Mouse (Mus musculus): ENCODE results near the gene Gm49369. TPM values are rescaled to one million over a fixed set of nuclear protein-coding genes. Genes with fewer than 3 reads are reported as not detected.

The Gm49369 gene
- polyA plus RNA-seq, 1 experiment from 2014 or later: 1.2 TPM

DNA sequence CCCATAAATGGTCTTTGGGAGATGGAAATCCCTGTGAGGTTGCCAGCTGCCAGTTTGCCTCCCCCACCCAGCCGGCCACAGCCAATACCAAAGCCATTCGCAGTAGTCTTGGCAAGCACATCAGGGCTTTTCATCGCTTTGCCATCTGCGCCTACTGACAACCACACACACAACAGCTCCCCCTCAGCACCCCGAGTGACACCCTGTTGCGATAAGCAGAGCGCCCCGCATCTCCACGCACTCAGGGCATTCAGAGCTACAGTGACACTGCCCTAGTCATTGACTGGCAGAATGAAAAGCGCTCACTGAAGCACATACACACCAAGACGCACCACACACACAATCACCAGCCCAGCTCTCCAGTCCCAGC is 11.1 kb downstream of the Gm49369 start:
- no peaks in the 10 kb centered on the region for H3K9me3 ChIP-seq (replicated peaks)
- H3K36me3 ChIP-seq: peaks cover 7% of the 10 kb centered on the region
- peaks cover 39% of the 10 kb centered on the region for H3K4me1 ChIP-seq (replicated peaks)
- ATAC-seq (replicated peaks; ENCODE audit: insufficient number of reproducible peaks, insufficient read depth, low FRiP score, low read depth): no peak
- H3K4me2 ChIP-seq: peak overlapping the region; percentile 97
- WGBS: 17% methylated on average over 11 of the region's 11 CpGs
- H3K27me3 ChIP-seq: peaks cover 19% of the 10 kb centered on the region
- peak overlapping the region; percentile 57 for H3K9ac ChIP-seq
- H3K4me3 ChIP-seq: peak overlapping the region; percentile 60
- H3K27ac ChIP-seq: no peak overlapping the region

DNA sequence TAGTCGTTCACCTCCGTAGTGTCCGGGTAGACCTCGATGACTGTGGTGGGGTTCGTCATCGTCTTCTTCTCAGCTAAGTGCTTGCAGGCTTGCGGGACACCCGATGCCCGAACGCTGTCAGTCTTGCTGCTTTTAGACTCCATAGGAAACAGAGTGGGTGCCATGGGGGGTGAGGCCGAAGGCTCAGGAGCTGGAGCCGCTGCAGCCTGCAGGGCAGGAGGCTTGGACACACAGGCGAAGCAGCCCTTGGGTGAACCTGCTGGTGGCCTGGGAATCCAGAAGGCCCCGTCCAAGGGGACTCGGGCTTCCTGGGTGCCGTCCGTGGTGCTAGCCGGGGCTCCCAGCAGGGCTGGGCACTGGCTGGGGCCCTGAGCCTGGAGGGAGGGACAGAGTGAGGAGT is 11.5 kb downstream of the Gm49369 start:
- Histone ChIP-seq H3K27me3 (peaks cover 19% of the 10 kb centered on the region), H3K36me3 (peaks cover 2% of the 10 kb centered on the region), H3K4me2 (peak overlapping the region; percentile 97), H3K9ac (no peak overlapping the region), H3K4me3 (peak overlapping the region; percentile 60), H3K9me3 (replicated peaks) (no peaks in the 10 kb centered on the region), H3K4me1 (replicated peaks) (peaks cover 39% of the 10 kb centered on the region), H3K27ac (no peak overlapping the region)
- 77% methylated on average over 18 of the region's 18 CpGs for WGBS
- no peak for ATAC-seq (replicated peaks; ENCODE audit: insufficient number of reproducible peaks, insufficient read depth, low FRiP score, low read depth)

- H3K9ac ChIP-seq: no peak overlapping the region; the same call in 1 of the 2 replicates
- H3K27me3 ChIP-seq: peaks cover 19% of the 10 kb centered on the region
- no peak for ATAC-seq (replicated peaks; ENCODE audit: insufficient number of reproducible peaks, insufficient read depth, low FRiP score, low read depth)
- peaks cover 31% of the 10 kb centered on the region for H3K4me1 ChIP-seq (replicated peaks)
- no peak overlapping the region for H3K4me3 ChIP-seq
- H3K4me2 ChIP-seq: peak overlapping the region; percentile 22
- H3K36me3 ChIP-seq: no peaks in the 10 kb centered on the region
- no peaks in the 10 kb centered on the region for H3K9me3 ChIP-seq (replicated peaks)
- 59% methylated on average over 6 of the region's 6 CpGs for WGBS
- H3K27ac ChIP-seq: no peak overlapping the region
These were observed 12.6 kb downstream of the Gm49369 start for GRCm38 (mm10) chr7:142369820-142370219.

GRCm38 (mm10) chr7:142368856-142369255 is 13.6 kb downstream of the Gm49369 start:
- Histone ChIP-seq H3K9me3 (replicated peaks) (no peaks in the 10 kb centered on the region), H3K9ac (no peak overlapping the region), H3K36me3 (no peaks in the 10 kb centered on the region), H3K4me3 (no peak overlapping the region), H3K27ac (no peak overlapping the region), H3K4me2 (no peak overlapping the region), H3K27me3 (peaks cover 19% of the 10 kb centered on the region), H3K4me1 (replicated peaks) (peaks cover 24% of the 10 kb centered on the region)
- ATAC-seq (replicated peaks; ENCODE audit: insufficient number of reproducible peaks, insufficient read depth, low FRiP score, low read depth): no peak
- WGBS: 68% methylated on average over 2 of the region's 2 CpGs

GRCm38 (mm10) chr7:142363107-142363506 is 19.4 kb downstream of the Gm49369 start:
- Histone ChIP-seq H3K4me3 (no peak overlapping the region), H3K9me3 (replicated peaks) (no peaks in the 10 kb centered on the region), H3K36me3 (no peaks in the 10 kb centered on the region), H3K4me1 (replicated peaks) (no peaks in the 10 kb centered on the region), H3K27ac (no peak overlapping the region), H3K9ac (no peak overlapping the region), H3K27me3 (no peaks in the 10 kb centered on the region), H3K4me2 (no peak overlapping the region)
- 59% methylated on average over 4 of the region's 4 CpGs for WGBS
- no peak for ATAC-seq (replicated peaks; ENCODE audit: insufficient number of reproducible peaks, insufficient read depth, low FRiP score, low read depth)

DNA sequence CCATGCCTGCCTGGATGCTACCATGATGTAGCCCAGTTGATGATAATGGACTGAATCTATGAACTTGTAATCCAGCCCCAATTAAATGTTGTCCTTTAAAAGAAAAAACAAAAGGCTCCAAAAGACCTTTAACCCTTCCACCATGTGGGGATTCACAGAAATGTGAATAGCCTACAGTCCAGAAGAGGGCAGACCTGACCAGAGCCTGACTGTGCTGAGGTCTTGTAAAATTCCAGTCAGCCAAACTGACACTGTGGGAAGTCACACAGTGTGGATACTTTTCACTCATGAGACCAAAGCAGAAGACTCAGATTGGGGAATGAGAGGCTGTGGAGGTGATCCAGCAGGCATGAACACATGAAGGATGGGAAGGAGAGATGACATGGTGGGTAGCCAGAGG is 21.7 kb downstream of the Gm49369 start:
- H3K4me2 ChIP-seq: no peak overlapping the region

GRCm38 (mm10) chr7:142359129-142359528 is 23.3 kb downstream of the Gm49369 start:
- H3K4me1 ChIP-seq (replicated peaks): peaks cover 9% of the 10 kb centered on the region
- no peak overlapping the region for H3K27ac ChIP-seq
- no peaks in the 10 kb centered on the region; the same call in 1 of the 2 replicates for H3K27me3 ChIP-seq
- WGBS: 70% methylated on average over 8 of the region's 8 CpGs
- no peaks in the 10 kb centered on the region for H3K36me3 ChIP-seq
- no peaks in the 10 kb centered on the region for H3K9me3 ChIP-seq (replicated peaks)
- no peak; the same call in 1 of the 2 replicates for ATAC-seq (replicated peaks; ENCODE audit: insufficient number of reproducible peaks, insufficient read depth, low FRiP score, low read depth)
- H3K4me3 ChIP-seq: no peak overlapping the region
- no peak overlapping the region for H3K9ac ChIP-seq
- H3K4me2 ChIP-seq: no peak overlapping the region

More for the DNA sequence above, 21.7 kb downstream of the Gm49369 start:
- no peaks in the 10 kb centered on the region for H3K36me3 ChIP-seq
- H3K9me3 ChIP-seq (replicated peaks): no peaks in the 10 kb centered on the region
- no peak for ATAC-seq (replicated peaks; ENCODE audit: insufficient number of reproducible peaks, insufficient read depth, low FRiP score, low read depth)
- H3K9ac ChIP-seq: no peak overlapping the region
- no peaks in the 10 kb centered on the region for H3K4me1 ChIP-seq (replicated peaks)
- H3K27ac ChIP-seq: no peak overlapping the region
- H3K4me3 ChIP-seq: no peak overlapping the region
- H3K27me3 ChIP-seq: no peaks in the 10 kb centered on the region

DNA sequence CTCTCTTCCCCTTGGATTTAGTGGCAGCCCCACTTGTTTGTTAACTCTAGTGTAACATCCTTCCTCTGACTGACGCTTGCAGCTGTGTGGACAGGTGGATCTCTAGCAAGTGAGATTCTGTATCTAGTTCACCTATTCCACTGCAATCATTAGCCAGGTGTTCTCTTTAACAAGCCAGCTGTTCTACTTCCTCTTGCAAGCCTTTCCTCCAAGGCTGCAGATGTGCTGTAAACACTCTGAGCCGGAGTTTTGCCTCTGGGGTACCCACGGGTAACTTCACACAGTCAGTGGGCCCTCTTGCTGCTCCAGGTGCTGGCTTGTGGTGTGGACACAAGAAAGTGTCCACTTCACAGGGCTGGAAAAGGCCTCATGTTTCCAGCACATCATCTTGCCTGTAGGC is 24.9 kb downstream of the Gm49369 start:
- Histone ChIP-seq H3K4me2 (no peak overlapping the region), H3K36me3 (no peaks in the 10 kb centered on the region), H3K4me1 (replicated peaks) (peaks cover 12% of the 10 kb centered on the region), H3K9me3 (replicated peaks) (no peaks in the 10 kb centered on the region), H3K4me3 (no peak overlapping the region), H3K27me3 (no peaks in the 10 kb centered on the region; the same call in 1 of the 2 replicates), H3K27ac (no peak overlapping the region), H3K9ac (no peak overlapping the region)
- WGBS: 77% methylated on average over 3 of the region's 3 CpGs
- ATAC-seq (replicated peaks; ENCODE audit: insufficient number of reproducible peaks, insufficient read depth, low FRiP score, low read depth): no peak

GRCm38 (mm10) chr7:142354661-142355233 is 27.7 kb downstream of the Gm49369 start:
- no peak overlapping the region for H3K4me3 ChIP-seq
- no peaks in the 10 kb centered on the region for H3K9me3 ChIP-seq (replicated peaks)
- no peak overlapping the region for H3K4me2 ChIP-seq
- H3K9ac ChIP-seq: no peak overlapping the region
- H3K27ac ChIP-seq: no peak overlapping the region
- H3K36me3 ChIP-seq: no peaks in the 10 kb centered on the region
- peaks cover 12% of the 10 kb centered on the region for H3K4me1 ChIP-seq (replicated peaks)
- 0 out of 2 replicates have a peak, but pooled peaks have one; percentile 24 for ATAC-seq (replicated peaks; ENCODE audit: insufficient number of reproducible peaks, insufficient read depth, low FRiP score, low read depth)
- WGBS: 34% methylated on average over 8 of the region's 8 CpGs
- H3K27me3 ChIP-seq: no peaks in the 10 kb centered on the region; the same call in 1 of the 2 replicates

- Histone ChIP-seq H3K36me3 (no peaks in the 10 kb centered on the region), H3K4me3 (no peak overlapping the region), H3K27ac (no peak overlapping the region), H3K4me2 (no peak overlapping the region), H3K27me3 (no peaks in the 10 kb centered on the region; the same call in 1 of the 2 replicates), H3K9ac (no peak overlapping the region), H3K4me1 (replicated peaks) (peaks cover 15% of the 10 kb centered on the region), H3K9me3 (replicated peaks) (no peaks in the 10 kb centered on the region)
- 50% methylated on average over 5 of the region's 5 CpGs for WGBS
- ATAC-seq (replicated peaks; ENCODE audit: insufficient number of reproducible peaks, insufficient read depth, low FRiP score, low read depth): no peak
These were observed 28.6 kb downstream of the Gm49369 start for GRCm38 (mm10) chr7:142353854-142354253.

DNA sequence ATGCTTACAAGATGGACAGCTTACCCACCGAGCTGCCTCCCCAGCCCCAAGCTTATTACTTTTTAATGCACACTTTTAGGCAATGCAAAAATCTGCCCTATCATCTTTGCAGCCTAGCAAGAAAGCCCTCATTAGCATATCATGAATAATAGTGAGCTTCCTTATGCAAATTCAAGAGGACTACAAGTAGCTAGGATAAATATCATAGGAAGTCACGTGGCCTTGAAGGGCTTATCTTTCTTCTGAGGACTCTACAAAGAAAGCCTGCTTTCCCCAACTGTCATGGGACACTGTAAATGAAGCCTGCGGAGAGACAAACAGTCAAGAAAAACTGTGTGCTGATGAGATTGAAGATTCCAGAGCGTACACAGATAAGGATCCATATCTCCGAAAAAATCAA is 30.9 kb downstream of the Gm49369 start:
- Histone ChIP-seq H3K27me3 (no peaks in the 10 kb centered on the region; the same call in 1 of the 2 replicates), H3K4me2 (no peak overlapping the region), H3K9me3 (replicated peaks) (no peaks in the 10 kb centered on the region), H3K36me3 (no peaks in the 10 kb centered on the region), H3K27ac (no peak overlapping the region), H3K4me3 (no peak overlapping the region), H3K4me1 (replicated peaks) (peaks cover 15% of the 10 kb centered on the region), H3K9ac (no peak overlapping the region)
- ATAC-seq (replicated peaks; ENCODE audit: insufficient number of reproducible peaks, insufficient read depth, low FRiP score, low read depth): no peak
- WGBS: 62% methylated on average over 5 of the region's 5 CpGs

DNA sequence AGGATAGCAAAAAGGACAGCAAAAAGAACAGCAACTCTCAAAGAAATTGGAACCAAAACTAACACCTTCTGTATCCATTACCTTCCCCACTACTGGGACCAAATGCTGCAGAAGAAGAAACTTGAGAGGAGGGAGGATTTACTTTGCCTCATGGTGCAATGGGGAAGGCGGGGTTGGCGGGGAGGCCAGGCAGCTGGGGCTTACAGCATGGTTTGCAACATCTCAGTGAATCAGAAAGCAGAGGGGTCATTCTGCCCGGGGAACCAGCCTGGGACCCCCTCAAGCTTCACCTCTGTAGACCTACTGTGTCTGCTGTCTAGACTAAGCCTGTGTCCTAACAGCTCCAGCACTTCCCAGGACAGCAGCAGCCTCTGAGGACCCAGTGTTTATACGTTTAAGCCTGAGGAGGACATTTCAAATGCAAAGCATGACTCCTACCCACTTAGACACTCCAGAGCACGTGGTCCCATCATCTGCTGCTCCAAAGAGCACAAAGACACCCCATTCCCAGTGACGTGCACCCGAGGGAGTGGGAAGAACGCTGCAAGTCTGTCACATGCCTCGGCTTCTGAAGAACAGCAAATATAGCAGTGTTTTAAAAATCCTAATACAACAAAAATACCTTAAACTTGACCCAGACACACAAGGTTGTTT is 33.0 kb downstream of the Gm49369 start:
- H3K4me2 ChIP-seq: no peak overlapping the region
- H3K36me3 ChIP-seq: no peaks in the 10 kb centered on the region
- no peak overlapping the region for H3K27ac ChIP-seq
- 40% methylated on average over 9 of the region's 9 CpGs for WGBS
- no peak for ATAC-seq (replicated peaks; ENCODE audit: insufficient number of reproducible peaks, insufficient read depth, low FRiP score, low read depth)
- no peak overlapping the region for H3K9ac ChIP-seq
- no peak overlapping the region for H3K4me3 ChIP-seq
- peaks cover 9% of the 10 kb centered on the region for H3K4me1 ChIP-seq (replicated peaks)
- no peaks in the 10 kb centered on the region for H3K27me3 ChIP-seq
- no peaks in the 10 kb centered on the region for H3K9me3 ChIP-seq (replicated peaks)

Data from heart, embryonic 15.5 days (tissue).